Mouse (Mus musculus) liver, embryonic 12.5 days (tissue): ENCODE measurements around the gene Odf3l1. TPM values are rescaled to one million over a fixed set of nuclear protein-coding genes. Genes with fewer than 3 reads are reported as not detected.
A peak's percentile ranks its signal among the peaks of the same experiment; 100 is the strongest.
"Not testable (repeated sequence)": the region's sequence is repeated elsewhere in the genome, so short reads cannot be mapped to it uniquely, and the experiment has no call there.

Source experiments
- ATAC-seq: fragments of 200-750 bp; cut with Nextera tagmentation; 2 replicates; pipeline ENCODE4 v1.8.0; 2017; ENCODE audit warnings: moderate number of reproducible peaks, mild to moderate bottlenecking, moderate library complexity
- H3K27ac ChIP-seq: fragments of 300-500 bp; sonication (generic); 2 replicates; pipeline ENCODE4 v1.5.1; 2016; ENCODE audit warnings: mild to moderate bottlenecking
- H3K27me3 ChIP-seq: fragments of 300-500 bp; sonication (generic); replicated peaks from 2 replicates; pipeline ENCODE4 v1.6.1; 2016; ENCODE audit warnings: mild to moderate bottlenecking, moderate library complexity
- H3K36me3 ChIP-seq: fragments of 300-500 bp; sonication (generic); 2 replicates; pipeline ENCODE4 v1.6.1; 2016; ENCODE audit warnings: mild to moderate bottlenecking, moderate library complexity
- H3K4me1 ChIP-seq: fragments of 300-500 bp; sonication (generic); 2 replicates; pipeline ENCODE4 v1.6.1; 2016
- H3K4me2 ChIP-seq: fragments of 300-500 bp; sonication (generic); 2 replicates; pipeline ENCODE4 v1.6.1; 2016; ENCODE audit warnings: mild to moderate bottlenecking, moderate library complexity
- H3K4me3 ChIP-seq: fragments of 300-500 bp; sonication (generic); 2 replicates; pipeline ENCODE4 v1.5.1; 2016; ENCODE audit warnings: mild to moderate bottlenecking, moderate library complexity
- H3K9ac ChIP-seq: fragments of 300-500 bp; sonication (generic); 2 replicates; pipeline ENCODE4 v1.6.1; 2016; ENCODE audit warnings: mild to moderate bottlenecking, moderate library complexity
- H3K9me3 ChIP-seq: fragments of 300-500 bp; sonication (generic); replicated peaks from 2 replicates; pipeline ENCODE4 v1.6.1; 2016; ENCODE audit warnings: mild to moderate bottlenecking, moderate library complexity
- WGBS: fragments of 180-500 bp; shearing (Covaris S2); methylation state at CpG from one replicate; pipeline ENCODE4 v1.1.7; 2016; ENCODE audit not compliant: insufficient replicate concordance; 5-methylcytosine and 5-hydroxymethylcytosine counted together
- polyA plus RNA-seq: library from polyadenylated mRNA; unstranded; fragments of >200 nt; fragmentation: Nextera tagmentation; extraction: Ambion mirVana; gene quantifications from 2 replicates; pipeline ENCODE4 v1.2.1, GENCODE M21; 2016

Odf3l1 gene
- not detected in 2 replicates for polyA plus RNA-seq

- H3K27me3 ChIP-seq, result peaks cover 66% of the 10 kb centered on the region
- H3K4me3 ChIP-seq, result peak within 1 kb of the TSS; percentile 17
- WGBS, result 14% methylated on average over 3 of the region's 3 CpGs
- ATAC-seq, result no peak
- H3K27ac ChIP-seq, result no peak within 1 kb of the TSS
- H3K9ac ChIP-seq, result no peak within 1 kb of the TSS
- H3K4me1 ChIP-seq, result peaks cover 10% of the 10 kb centered on the region; the same call in 1 of the 2 replicates
- H3K9me3 ChIP-seq, result no peaks in the 10 kb centered on the region
- no peaks in the 10 kb centered on the region for H3K36me3 ChIP-seq
- H3K4me2 ChIP-seq, result peak within 1 kb of the TSS; percentile 43
Observed at GRCm38 (mm10) chr9:56864216-56864729, at the start of gene Odf3l1. Gene Odf3l1, minus strand, starts transcription at chr9:56864679.

- Histone ChIP-seq H3K4me3 (no peak overlapping the region), H3K27ac (no peak overlapping the region), H3K27me3 (no peaks in the 10 kb centered on the region), H3K9ac (no peak overlapping the region), H3K4me1 (no peaks in the 10 kb centered on the region), H3K4me2 (no peak overlapping the region), H3K9me3 (no peaks in the 10 kb centered on the region), H3K36me3 (peaks cover 13% of the 10 kb centered on the region)
- 72% methylated on average over 9 of the region's 9 CpGs for WGBS
- ATAC-seq, result no peak
Observed at GRCm38 (mm10) chr9:56913991-56914390, 49.5 kb upstream of the Odf3l1 start.

GRCm38 (mm10) chr9:56911017-56911416, 46.5 kb upstream of the Odf3l1 start:
- H3K27ac ChIP-seq, result no peak overlapping the region
- H3K4me1 ChIP-seq, result no peaks in the 10 kb centered on the region
- H3K9ac ChIP-seq, result no peak overlapping the region
- no peak for ATAC-seq
- H3K4me2 ChIP-seq, result no peak overlapping the region
- WGBS, result 35% methylated on average over 1 of the region's 1 CpGs
- no peaks in the 10 kb centered on the region for H3K36me3 ChIP-seq
- H3K27me3 ChIP-seq, result no peaks in the 10 kb centered on the region
- no peaks in the 10 kb centered on the region for H3K9me3 ChIP-seq
- no peak overlapping the region for H3K4me3 ChIP-seq

GRCm38 (mm10) chr9:56909991-56910390, 45.5 kb upstream of the Odf3l1 start:
- not testable (repeated sequence) for ATAC-seq, H3K4me1 ChIP-seq, H3K27me3 ChIP-seq, H3K4me2 ChIP-seq, H3K4me3 ChIP-seq, H3K9me3 ChIP-seq, H3K9ac ChIP-seq, H3K27ac ChIP-seq, H3K36me3 ChIP-seq
- WGBS, result 40% methylated on average over 4 of the region's 4 CpGs

GRCm38 (mm10) chr9:56907549-56907948, 43.1 kb upstream of the Odf3l1 start:
- no peak for ATAC-seq
- no peak overlapping the region for H3K27ac ChIP-seq

GRCm38 (mm10) chr9:56903662-56904061, 39.2 kb upstream of the Odf3l1 start:
- WGBS, result 44% methylated on average over 3 of the region's 3 CpGs
- H3K4me1 ChIP-seq, result 0 out of 2 replicates have a peak, but pooled peaks cover 2% of the 10 kb centered on the region

More at GRCm38 (mm10) chr9:56907549-56907948, 43.1 kb upstream of the Odf3l1 start:
- Histone ChIP-seq H3K4me3 (no peak overlapping the region), H3K4me1 (no peaks in the 10 kb centered on the region), H3K9me3 (no peaks in the 10 kb centered on the region), H3K27me3 (no peaks in the 10 kb centered on the region), H3K4me2 (no peak overlapping the region), H3K36me3 (no peaks in the 10 kb centered on the region), H3K9ac (no peak overlapping the region)
- 69% methylated on average over 9 of the region's 9 CpGs for WGBS

GRCm38 (mm10) chr9:56901187-56901586, 36.7 kb upstream of the Odf3l1 start:
- no peaks in the 10 kb centered on the region for H3K9me3 ChIP-seq
- 0 out of 2 replicates have a peak, but pooled peaks cover 4% of the 10 kb centered on the region for H3K27me3 ChIP-seq
- WGBS, result 49% methylated on average over 8 of the region's 8 CpGs
- H3K9ac ChIP-seq, result no peak overlapping the region
- H3K4me1 ChIP-seq, result 0 out of 2 replicates have a peak, but pooled peaks cover 2% of the 10 kb centered on the region
- H3K4me3 ChIP-seq, result no peak overlapping the region
- no peak overlapping the region for H3K27ac ChIP-seq
- no peak overlapping the region for H3K4me2 ChIP-seq
- H3K36me3 ChIP-seq, result no peaks in the 10 kb centered on the region
- ATAC-seq, result no peak

More at GRCm38 (mm10) chr9:56903662-56904061, 39.2 kb upstream of the Odf3l1 start:
- H3K27ac ChIP-seq, result no peak overlapping the region
- H3K27me3 ChIP-seq, result no peaks in the 10 kb centered on the region
- no peak overlapping the region for H3K4me3 ChIP-seq
- no peaks in the 10 kb centered on the region for H3K36me3 ChIP-seq
- no peak overlapping the region for H3K4me2 ChIP-seq
- H3K9me3 ChIP-seq, result no peaks in the 10 kb centered on the region
- ATAC-seq, result no peak
- no peak overlapping the region for H3K9ac ChIP-seq

- 36% methylated on average over 9 of the region's 9 CpGs for WGBS
- 0 out of 2 replicates have a peak, but pooled peaks cover 4% of the 10 kb centered on the region for H3K27me3 ChIP-seq
- no peak for ATAC-seq
- H3K9ac ChIP-seq, result no peak overlapping the region
- no peak overlapping the region for H3K4me2 ChIP-seq
- no peaks in the 10 kb centered on the region for H3K9me3 ChIP-seq
- H3K4me3 ChIP-seq, result no peak overlapping the region
- H3K36me3 ChIP-seq, result no peaks in the 10 kb centered on the region
- no peak overlapping the region for H3K27ac ChIP-seq
- 0 out of 2 replicates have a peak, but pooled peaks cover 2% of the 10 kb centered on the region for H3K4me1 ChIP-seq
Observed at GRCm38 (mm10) chr9:56900571-56900970, 36.1 kb upstream of the Odf3l1 start.

GRCm38 (mm10) chr9:56900060-56900459, 35.6 kb upstream of the Odf3l1 start:
- 0 out of 2 replicates have a peak, but pooled peaks cover 4% of the 10 kb centered on the region for H3K27me3 ChIP-seq
- no peaks in the 10 kb centered on the region for H3K36me3 ChIP-seq
- no peaks in the 10 kb centered on the region for H3K9me3 ChIP-seq
- H3K4me3 ChIP-seq, result no peak overlapping the region
- no peak overlapping the region for H3K27ac ChIP-seq
- no peak overlapping the region for H3K4me2 ChIP-seq
- ATAC-seq, result no peak
- no peak overlapping the region for H3K9ac ChIP-seq
- 0 out of 2 replicates have a peak, but pooled peaks cover 2% of the 10 kb centered on the region for H3K4me1 ChIP-seq

GRCm38 (mm10) chr9:56899409-56899808, 34.9 kb upstream of the Odf3l1 start:
- 79% methylated on average over 11 of the region's 11 CpGs for WGBS
- H3K27ac ChIP-seq, result no peak overlapping the region
- H3K4me3 ChIP-seq, result no peak overlapping the region
- no peak for ATAC-seq
- H3K4me2 ChIP-seq, result no peak overlapping the region
- H3K4me1 ChIP-seq, result 0 out of 2 replicates have a peak, but pooled peaks cover 2% of the 10 kb centered on the region
- H3K27me3 ChIP-seq, result 0 out of 2 replicates have a peak, but pooled peaks cover 6% of the 10 kb centered on the region
- H3K9me3 ChIP-seq, result no peaks in the 10 kb centered on the region
- no peak overlapping the region for H3K9ac ChIP-seq
- H3K36me3 ChIP-seq, result no peaks in the 10 kb centered on the region

- H3K27ac ChIP-seq, result no peak overlapping the region
- no peak overlapping the region for H3K4me3 ChIP-seq
- no peak overlapping the region for H3K9ac ChIP-seq
- WGBS, result 81% methylated on average over 12 of the region's 12 CpGs
- H3K9me3 ChIP-seq, result no peaks in the 10 kb centered on the region
- no peak for ATAC-seq
- H3K36me3 ChIP-seq, result no peaks in the 10 kb centered on the region
- H3K4me2 ChIP-seq, result no peak overlapping the region
- H3K4me1 ChIP-seq, result peaks cover 4% of the 10 kb centered on the region; the same call in 1 of the 2 replicates
- peaks cover 6% of the 10 kb centered on the region; the same call in 1 of the 2 replicates for H3K27me3 ChIP-seq
Observed at GRCm38 (mm10) chr9:56896779-56897178, 32.3 kb upstream of the Odf3l1 start.

- Histone ChIP-seq H3K4me3 (no peak overlapping the region), H3K4me2 (no peak overlapping the region), H3K4me1 (peaks cover 12% of the 10 kb centered on the region; the same call in 1 of the 2 replicates), H3K27ac (no peak overlapping the region), H3K27me3 (peaks cover 11% of the 10 kb centered on the region; the same call in 1 of the 2 replicates), H3K36me3 (no peaks in the 10 kb centered on the region), H3K9ac (no peak overlapping the region), H3K9me3 (no peaks in the 10 kb centered on the region)
- ATAC-seq, result no peak
- 16% methylated on average over 3 of the region's 3 CpGs for WGBS
Observed at GRCm38 (mm10) chr9:56894006-56894405, 29.5 kb upstream of the Odf3l1 start.
